Mouse (Mus musculus): ENCODE data around the gene Tgfbr2. TPM values are rescaled to one million over a fixed set of nuclear protein-coding genes. Genes with fewer than 3 reads are reported as not detected.

The Tgfbr2 gene
- total and polyA plus RNA-seq, 3 experiments: not detected

GRCm38 (mm10) chr9:116133312-116133980 is 41.7 kb downstream of the Tgfbr2 start:
- Histone ChIP-seq H3K27ac (ENCODE audit: control insufficient read depth, low read depth, low read length) (no peak overlapping the region), H3K4me1 (ENCODE audit: control insufficient read depth in 1 of 2, insufficient read depth in 2 of 2, low read length in 2 of 2) (no peaks in the 10 kb centered on the region)

GRCm38 (mm10) chr9:116128886-116129285 is 46.3 kb downstream of the Tgfbr2 start:
- TF ChIP-seq POLR2AphosphoS5 (IDR thresholded peaks at IDR 0.05; ENCODE audit: borderline replicate concordance, low read depth, low read length): no peak
- TF ChIP-seq MYB (IDR thresholded peaks at IDR 0.05; ENCODE audit: low read depth, low read length): no peak
- TF ChIP-seq SIN3A (IDR thresholded peaks at IDR 0.05; ENCODE audit: low read length): no peak
- no peak for TF ChIP-seq MEF2A (IDR thresholded peaks at IDR 0.05; ENCODE audit: extremely low read depth, insufficient replicate concordance, low read depth, low read length, poor library complexity, severe bottlenecking)
- no peak for TF ChIP-seq KAT2A (conservative IDR thresholded peaks at IDR 0.05; ENCODE audit: low read depth, low read length)
- TF ChIP-seq BHLHE40 (IDR thresholded peaks at IDR 0.05; ENCODE audit: borderline replicate concordance, low read depth, low read length): no peak
- no peak for TF ChIP-seq EP300 (IDR thresholded peaks at IDR 0.05; ENCODE audit: low read depth in 1 of 2, low read length in 2 of 2)
- no peak for TF ChIP-seq USF2 (IDR thresholded peaks at IDR 0.05; ENCODE audit: borderline replicate concordance in 1 of 2, insufficient read depth in 1 of 2, low read depth in 1 of 2, low read length in 2 of 2)
- TF ChIP-seq ZNF384 (IDR thresholded peaks at IDR 0.05; ENCODE audit: low read depth, low read length): no peak
- no peak for TF ChIP-seq MXI1 (IDR thresholded peaks at IDR 0.05; ENCODE audit: low read depth, low read length)
- TF ChIP-seq NELFE (IDR thresholded peaks at IDR 0.05; ENCODE audit: low read depth, low read length): no peak
- no peak for TF ChIP-seq GATA1 (IDR thresholded peaks at IDR 0.05; ENCODE audit: low read depth, low read length)
- no peak for TF ChIP-seq POLR2AphosphoS2 (IDR thresholded peaks at IDR 0.05; ENCODE audit: low read length)
- H3K9me3 ChIP-seq (replicated peaks; ENCODE audit: insufficient read depth, low read length): no peaks in the 10 kb centered on the region
- H3K27me3 ChIP-seq (ENCODE audit: control insufficient read depth in 1 of 2, insufficient read depth in 2 of 2, low read length in 2 of 2): no peaks in the 10 kb centered on the region
- DNase-seq (ENCODE audit: low read depth, low spot score): no peak
- no peaks in the 10 kb centered on the region for H3K4me1 ChIP-seq (ENCODE audit: control insufficient read depth in 1 of 2, insufficient read depth in 2 of 2, low read length in 2 of 2)
- no peak overlapping the region for H3K4me3 ChIP-seq (ENCODE audit: control insufficient read depth in 1 of 2, insufficient read depth in 1 of 2, low read depth in 2 of 2, low read length in 2 of 2)
- H3K79me2 ChIP-seq (ENCODE audit: control insufficient read depth, insufficient read depth, low read length, poor library complexity): no peaks in the 10 kb centered on the region
- no peak overlapping the region for H3K9ac ChIP-seq (ENCODE audit: control insufficient read depth, low read depth, low read length, poor library complexity, severe bottlenecking)
- H3K27ac ChIP-seq (ENCODE audit: control insufficient read depth, low read depth, low read length): no peak overlapping the region
- H3K36me3 ChIP-seq (ENCODE audit: control insufficient read depth in 1 of 2, insufficient read depth in 2 of 2, low read length in 2 of 2): no peaks in the 10 kb centered on the region

More at GRCm38 (mm10) chr9:116133312-116133980, 41.7 kb downstream of the Tgfbr2 start:
- Histone ChIP-seq H3K36me3 (ENCODE audit: control insufficient read depth in 1 of 2, insufficient read depth in 2 of 2, low read length in 2 of 2) (no peaks in the 10 kb centered on the region), H3K9me3 (replicated peaks; ENCODE audit: insufficient read depth, low read length) (no peaks in the 10 kb centered on the region), H3K4me3 (ENCODE audit: control insufficient read depth in 1 of 2, insufficient read depth in 1 of 2, low read depth in 2 of 2, low read length in 2 of 2) (no peak overlapping the region), H3K79me2 (ENCODE audit: control insufficient read depth, insufficient read depth, low read length, poor library complexity) (no peaks in the 10 kb centered on the region), H3K9ac (ENCODE audit: control insufficient read depth, low read depth, low read length, poor library complexity, severe bottlenecking) (no peak overlapping the region), H3K27me3 (ENCODE audit: control insufficient read depth in 1 of 2, insufficient read depth in 2 of 2, low read length in 2 of 2) (no peaks in the 10 kb centered on the region)
- TF ChIP-seq GATA1 (IDR thresholded peaks at IDR 0.05; ENCODE audit: low read depth, low read length) (no peak), ZKSCAN1 (IDR thresholded peaks at IDR 0.05; ENCODE audit: low read depth, low read length) (no peak), BHLHE40 (IDR thresholded peaks at IDR 0.05; ENCODE audit: borderline replicate concordance, low read depth, low read length) (no peak), KAT2A (conservative IDR thresholded peaks at IDR 0.05; ENCODE audit: low read depth, low read length) (no peak), NRF1 (IDR thresholded peaks at IDR 0.05; ENCODE audit: insufficient read depth, low read depth, low read length, poor library complexity, severe bottlenecking) (no peak), ELF1 (IDR thresholded peaks at IDR 0.05; ENCODE audit: low read depth, low read length) (no peak), SIN3A (IDR thresholded peaks at IDR 0.05; ENCODE audit: low read length) (no peak), POLR2A (IDR thresholded peaks at IDR 0.05; ENCODE audit: control insufficient read depth in 1 of 2, insufficient read depth in 1 of 2, low read depth in 1 of 2, low read length in 2 of 2, poor library complexity in 1 of 2) (no peak)
- no peak for DNase-seq (ENCODE audit: low read depth, low spot score)
